Mouse (Mus musculus): ENCODE measurements around the gene Fmod. TPM values are rescaled to one million over a fixed set of nuclear protein-coding genes. Genes with fewer than 3 reads are reported as not detected.

Fmod gene
- total RNA-seq, 1 experiment from 2014 or later = not detected

GRCm38 (mm10) chr1:134067143-134067619, 30.1 kb downstream of the Fmod start:
- ATAC-seq (replicated peaks in 1 of 2; ENCODE audit: insufficient read depth in 1 of 2, low FRiP score in 2 of 2, low TSS enrichment in 1 of 2, low read depth in 1 of 2, poor library complexity in 2 of 2, severe bottlenecking in 2 of 2) = peak; percentile 82 to 89

DNA sequence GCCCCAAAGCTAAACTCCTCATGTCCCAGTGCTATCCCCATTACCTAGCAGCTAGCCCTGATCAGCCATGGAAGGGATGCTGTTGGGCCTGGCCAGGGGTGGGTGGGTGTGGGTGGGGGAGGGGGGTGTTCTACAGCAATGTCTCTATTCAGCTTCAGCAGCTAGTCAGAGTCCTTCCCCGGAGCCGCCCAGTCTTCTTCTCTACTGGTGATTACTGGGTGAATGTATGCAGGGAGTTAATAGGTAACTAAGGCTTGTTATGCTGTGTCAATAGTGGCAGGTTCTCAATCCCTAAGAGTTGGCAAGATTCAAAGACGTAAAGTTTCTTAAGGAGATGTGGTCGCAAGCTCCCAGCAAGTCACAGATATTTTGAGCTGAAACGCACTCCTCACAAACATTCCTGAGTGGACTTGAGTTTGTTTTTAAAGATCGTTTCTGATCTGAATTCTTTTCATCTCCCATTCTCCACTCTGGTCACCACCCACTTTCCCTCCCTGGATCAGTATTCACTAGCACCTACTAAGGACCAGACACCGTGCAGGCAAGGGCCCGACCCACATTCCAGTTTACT, 33.1 kb downstream of the Fmod start:
- ATAC-seq (replicated peaks in 1 of 2; ENCODE audit: insufficient read depth in 1 of 2, low FRiP score in 2 of 2, low TSS enrichment in 1 of 2, low read depth in 1 of 2, poor library complexity in 2 of 2, severe bottlenecking in 2 of 2) = no peak

DNA sequence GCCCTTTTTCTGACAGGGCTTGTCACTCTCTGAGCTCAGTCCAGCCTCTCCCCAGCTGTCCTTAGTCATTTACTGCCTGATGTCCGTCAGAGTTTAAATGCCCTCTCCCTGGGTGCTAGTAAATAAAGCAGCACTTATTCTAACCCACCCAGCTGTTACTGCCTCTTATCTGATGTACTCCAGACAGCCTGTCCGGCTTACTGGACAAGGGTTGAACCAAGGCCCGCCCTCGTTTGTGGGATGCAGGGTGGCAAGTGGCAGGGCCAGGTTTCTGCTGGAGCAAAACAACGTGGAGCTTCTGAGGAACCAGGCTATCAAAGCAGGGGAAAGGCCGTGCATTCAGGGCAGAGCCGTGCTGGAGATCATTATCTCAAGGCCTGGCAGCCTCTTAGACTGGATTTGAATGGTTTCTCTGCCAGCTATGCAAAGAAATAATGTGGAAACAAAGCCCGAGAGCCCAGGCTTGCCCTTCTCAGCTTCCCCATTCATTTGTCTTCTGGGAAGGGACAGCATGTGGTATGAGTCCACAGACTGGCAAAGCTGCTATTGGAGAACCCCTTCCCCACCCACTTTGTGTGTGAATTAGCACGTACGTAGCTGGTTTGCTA, 34.5 kb downstream of the Fmod start:
- ATAC-seq (replicated peaks in 1 of 2; ENCODE audit: insufficient read depth in 1 of 2, low FRiP score in 2 of 2, low TSS enrichment in 1 of 2, low read depth in 1 of 2, poor library complexity in 2 of 2, severe bottlenecking in 2 of 2) = no peak

DNA sequence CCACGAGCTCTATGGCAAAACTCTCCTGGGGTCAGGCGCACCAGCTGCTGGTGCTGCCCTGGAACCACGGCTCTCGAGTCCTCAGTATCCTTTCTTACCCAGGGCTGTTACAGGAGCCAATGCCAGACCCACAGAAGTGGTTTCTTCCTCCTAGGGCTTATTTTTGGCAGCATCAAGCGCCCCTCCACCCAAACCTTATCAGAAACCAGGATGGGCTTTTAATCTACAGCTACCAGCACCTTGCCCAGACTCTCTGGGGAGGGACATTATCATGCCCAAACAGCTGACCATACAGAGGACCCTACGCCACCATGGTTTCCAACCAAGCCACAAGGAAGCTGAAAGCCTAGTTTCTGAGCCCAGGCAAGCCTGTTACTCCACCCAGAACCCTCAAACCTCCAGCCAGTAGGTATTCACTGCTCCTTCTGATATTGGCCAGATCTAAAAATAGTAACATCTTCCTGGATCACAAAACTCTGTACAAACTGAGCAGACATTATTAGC, 36.1 kb downstream of the Fmod start:
- peak; percentile 39 to 60 for ATAC-seq (replicated peaks in 1 of 2; ENCODE audit: insufficient read depth in 1 of 2, low FRiP score in 2 of 2, low TSS enrichment in 1 of 2, low read depth in 1 of 2, poor library complexity in 2 of 2, severe bottlenecking in 2 of 2)

GRCm38 (mm10) chr1:134073658-134074057, 36.6 kb downstream of the Fmod start:
- no peak for ATAC-seq (replicated peaks in 1 of 2; ENCODE audit: insufficient read depth in 1 of 2, low FRiP score in 2 of 2, low TSS enrichment in 1 of 2, low read depth in 1 of 2, poor library complexity in 2 of 2, severe bottlenecking in 2 of 2)

DNA sequence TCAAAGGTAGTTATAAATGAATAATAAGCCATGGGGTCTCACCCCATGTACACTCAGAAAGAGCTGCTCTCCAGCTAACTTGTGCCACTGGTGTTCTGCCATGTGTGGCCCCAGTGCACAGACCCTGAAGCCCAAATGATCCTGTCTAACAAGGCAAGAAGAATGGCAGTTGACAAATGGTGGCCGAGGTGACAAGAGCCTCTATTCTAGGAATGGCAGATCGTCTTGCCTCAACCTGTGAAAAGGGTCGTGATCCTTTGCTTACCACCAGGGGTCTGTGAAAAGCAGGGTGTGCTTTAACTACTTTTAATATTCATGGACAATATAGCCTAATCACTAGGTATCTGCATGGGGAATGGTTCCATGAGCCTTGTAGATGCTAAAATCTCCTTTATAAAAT, 37.1 kb downstream of the Fmod start:
- no peak for ATAC-seq (replicated peaks in 1 of 2; ENCODE audit: insufficient read depth in 1 of 2, low FRiP score in 2 of 2, low TSS enrichment in 1 of 2, low read depth in 1 of 2, poor library complexity in 2 of 2, severe bottlenecking in 2 of 2)

- ATAC-seq (replicated peaks in 1 of 2; ENCODE audit: insufficient read depth in 1 of 2, low FRiP score in 2 of 2, low TSS enrichment in 1 of 2, low read depth in 1 of 2, poor library complexity in 2 of 2, severe bottlenecking in 2 of 2) = no peak
These were observed 37.6 kb downstream of the Fmod start for GRCm38 (mm10) chr1:134074606-134075005.

DNA sequence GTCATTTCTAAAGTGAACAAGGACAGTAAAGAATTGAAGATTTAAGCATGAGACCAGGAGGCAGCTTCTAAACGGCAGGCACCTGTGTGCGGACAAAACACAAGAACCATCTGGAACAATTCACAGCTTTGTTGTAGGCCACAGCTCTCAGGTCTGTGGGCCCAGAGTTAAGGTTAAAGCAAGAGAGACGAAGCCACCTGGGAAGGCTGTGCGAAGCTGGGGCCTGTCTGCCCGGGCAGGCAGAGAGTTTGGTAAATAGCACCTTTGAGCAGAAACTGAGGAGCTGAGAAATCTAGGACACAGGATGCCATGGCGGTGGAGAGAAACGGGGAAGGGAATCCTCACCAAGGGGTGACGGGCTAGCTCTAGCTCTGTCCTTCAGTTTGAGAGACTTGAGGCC, 38.5 kb downstream of the Fmod start:
- no peak for ATAC-seq (replicated peaks in 1 of 2; ENCODE audit: insufficient read depth in 1 of 2, low FRiP score in 2 of 2, low TSS enrichment in 1 of 2, low read depth in 1 of 2, poor library complexity in 2 of 2, severe bottlenecking in 2 of 2)

DNA sequence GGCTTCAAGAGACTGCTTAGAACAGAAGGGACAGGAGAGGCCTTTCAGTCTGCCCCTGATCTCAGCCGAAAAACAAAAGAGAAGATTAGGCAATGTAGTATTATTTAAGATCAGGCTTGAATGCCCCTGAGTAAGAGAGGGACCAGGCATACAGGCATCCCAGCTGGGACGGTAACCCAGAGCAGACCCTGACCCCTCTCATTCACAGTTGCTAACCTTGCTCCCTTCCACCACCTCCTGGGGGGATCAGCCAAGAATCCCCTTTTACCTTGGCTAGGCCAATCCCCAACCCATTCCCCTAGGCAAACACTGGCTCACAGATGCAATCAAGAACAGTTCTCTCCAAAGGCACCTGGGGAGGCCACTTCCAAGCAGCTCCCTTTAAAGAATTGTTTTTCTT, 39.7 kb downstream of the Fmod start:
- no peak for ATAC-seq (replicated peaks in 1 of 2; ENCODE audit: insufficient read depth in 1 of 2, low FRiP score in 2 of 2, low TSS enrichment in 1 of 2, low read depth in 1 of 2, poor library complexity in 2 of 2, severe bottlenecking in 2 of 2)

DNA sequence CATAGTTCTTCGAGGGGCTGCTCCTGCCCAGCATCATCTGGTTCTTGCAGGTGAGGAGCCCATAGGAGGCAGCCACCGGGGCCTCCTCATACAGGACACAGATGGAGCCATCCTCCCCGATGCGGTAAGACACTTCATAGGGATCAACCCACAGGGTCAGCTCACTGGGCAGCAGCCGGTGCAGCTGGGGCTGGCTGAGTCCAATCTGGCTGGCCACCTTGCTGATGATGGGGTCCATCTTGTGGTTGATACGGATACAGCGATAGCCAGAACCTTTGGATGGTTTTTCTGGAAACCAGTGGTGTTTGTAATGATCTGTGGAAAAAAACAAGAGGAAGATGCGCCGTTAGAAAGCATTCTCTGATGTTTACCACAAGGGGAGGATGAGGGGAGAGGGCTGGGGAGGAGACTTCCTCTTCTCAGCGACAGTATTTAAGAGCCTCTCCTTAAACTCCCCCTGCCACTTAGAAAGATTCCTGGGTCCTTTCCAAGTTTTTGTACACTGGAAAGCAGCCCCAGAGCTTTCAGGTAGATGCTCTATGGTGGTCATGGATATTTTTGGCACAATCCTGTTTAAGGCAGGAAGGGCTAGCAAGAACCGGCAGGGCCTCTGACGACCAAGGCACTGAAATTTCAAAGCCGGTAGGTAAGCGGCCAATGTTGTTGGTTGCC, 40.5 kb downstream of the Fmod start:
- no peak for ATAC-seq (replicated peaks in 1 of 2; ENCODE audit: insufficient read depth in 1 of 2, low FRiP score in 2 of 2, low TSS enrichment in 1 of 2, low read depth in 1 of 2, poor library complexity in 2 of 2, severe bottlenecking in 2 of 2)

DNA sequence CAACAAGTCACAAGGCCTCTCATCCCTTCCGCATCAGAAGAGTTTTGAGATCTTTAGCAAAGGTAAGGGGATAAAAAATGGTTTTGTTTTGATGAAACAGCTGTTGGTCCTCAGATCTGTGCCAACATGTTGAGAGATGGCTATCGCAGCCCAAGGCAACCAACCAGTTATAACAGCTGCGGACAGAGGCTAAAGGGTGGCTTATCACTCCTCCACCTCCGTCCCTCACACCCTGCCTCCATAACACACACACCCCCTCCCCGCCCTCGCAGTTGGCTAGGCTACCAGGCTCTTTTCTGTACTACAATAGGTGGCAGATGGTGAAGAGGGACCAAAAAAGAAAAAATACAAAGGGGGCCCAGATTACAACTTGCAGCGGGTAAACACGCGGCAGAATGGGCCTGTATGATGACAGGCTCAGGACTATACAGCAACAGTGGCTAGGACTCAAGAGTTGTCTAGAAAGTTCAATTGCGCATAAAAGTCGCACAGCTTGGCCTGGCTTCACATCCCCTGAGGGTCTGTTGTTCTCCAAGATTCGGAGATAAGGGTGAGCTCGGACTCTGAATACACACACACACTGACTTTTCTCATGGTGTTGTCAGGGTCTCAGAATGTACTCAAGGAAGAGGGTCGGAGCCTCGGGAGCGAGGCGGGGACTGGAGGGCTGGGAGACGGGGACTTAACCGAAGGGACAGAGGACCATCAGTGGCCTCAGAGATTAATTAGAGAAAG, 41.2 kb downstream of the Fmod start:
- peak in 1 of 2 experiments; percentile 0; a peak in 1 of 4 replicates for ATAC-seq (replicated peaks in 1 of 2; ENCODE audit: insufficient read depth in 1 of 2, low FRiP score in 2 of 2, low TSS enrichment in 1 of 2, low read depth in 1 of 2, poor library complexity in 2 of 2, severe bottlenecking in 2 of 2)

- peak; percentile 69 to 72 for ATAC-seq (replicated peaks in 1 of 2; ENCODE audit: insufficient read depth in 1 of 2, low FRiP score in 2 of 2, low TSS enrichment in 1 of 2, low read depth in 1 of 2, poor library complexity in 2 of 2, severe bottlenecking in 2 of 2)
These were observed 41.9 kb downstream of the Fmod start, which contains the start of gene Btg2 for GRCm38 (mm10) chr1:134078802-134079476. Btg2 (minus strand) TSS chr1:134079120.

DNA sequence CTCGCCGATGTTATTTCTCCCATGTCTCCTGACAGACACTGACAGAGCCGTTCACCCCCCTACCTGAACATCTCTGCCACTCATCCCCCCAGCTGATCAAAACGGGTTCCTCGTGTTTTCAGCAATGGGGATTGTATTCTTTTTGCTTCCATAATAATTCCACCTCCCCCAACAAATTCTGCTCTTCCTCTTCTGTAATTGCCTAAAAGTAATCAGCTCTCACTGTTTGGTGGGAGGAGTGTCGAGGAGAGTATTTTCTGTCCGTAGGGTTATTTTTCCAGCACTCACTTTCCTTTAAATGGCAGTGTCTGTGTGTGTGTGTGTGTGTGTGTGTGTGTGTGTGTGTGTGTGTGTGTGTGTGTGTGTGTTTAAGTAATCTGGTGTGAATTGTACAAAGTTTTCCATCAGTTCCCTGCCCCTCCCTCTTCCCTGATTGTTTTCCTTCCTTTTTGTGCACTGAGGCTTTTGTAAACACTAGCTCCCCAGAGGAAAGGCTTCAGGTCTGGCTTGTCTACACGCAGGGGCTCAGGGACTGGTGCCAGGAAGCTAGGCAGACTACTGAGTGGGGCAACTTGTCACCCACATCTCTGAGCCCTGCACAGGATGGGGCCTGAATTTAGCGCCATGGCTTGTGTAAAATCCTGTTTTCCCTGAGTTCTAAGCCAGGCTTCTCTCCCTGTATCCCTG, 42.6 kb downstream of the Fmod start:
- no peak for ATAC-seq (replicated peaks in 1 of 2; ENCODE audit: insufficient read depth in 1 of 2, low FRiP score in 2 of 2, low TSS enrichment in 1 of 2, low read depth in 1 of 2, poor library complexity in 2 of 2, severe bottlenecking in 2 of 2)

DNA sequence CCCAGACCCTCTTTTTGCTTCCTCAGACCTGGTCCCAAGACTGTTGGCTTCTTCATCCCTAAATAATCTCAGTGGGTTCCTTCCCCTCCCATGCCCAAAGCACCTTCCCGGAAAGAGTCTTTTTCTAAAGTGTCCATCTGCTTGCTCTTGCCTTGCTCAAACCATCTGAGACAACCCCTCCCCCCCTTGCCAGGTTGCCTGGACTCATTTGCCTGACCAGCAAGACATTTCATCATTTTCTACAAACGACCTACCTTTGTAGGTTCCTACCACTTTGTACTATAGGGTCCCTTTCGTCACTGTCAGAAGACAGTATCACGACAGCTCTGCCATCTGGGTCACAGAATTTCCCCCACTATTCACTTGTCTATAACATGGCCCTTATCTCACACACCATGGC, 43.4 kb downstream of the Fmod start:
- ATAC-seq (replicated peaks in 1 of 2; ENCODE audit: insufficient read depth in 1 of 2, low FRiP score in 2 of 2, low TSS enrichment in 1 of 2, low read depth in 1 of 2, poor library complexity in 2 of 2, severe bottlenecking in 2 of 2) = no peak

DNA sequence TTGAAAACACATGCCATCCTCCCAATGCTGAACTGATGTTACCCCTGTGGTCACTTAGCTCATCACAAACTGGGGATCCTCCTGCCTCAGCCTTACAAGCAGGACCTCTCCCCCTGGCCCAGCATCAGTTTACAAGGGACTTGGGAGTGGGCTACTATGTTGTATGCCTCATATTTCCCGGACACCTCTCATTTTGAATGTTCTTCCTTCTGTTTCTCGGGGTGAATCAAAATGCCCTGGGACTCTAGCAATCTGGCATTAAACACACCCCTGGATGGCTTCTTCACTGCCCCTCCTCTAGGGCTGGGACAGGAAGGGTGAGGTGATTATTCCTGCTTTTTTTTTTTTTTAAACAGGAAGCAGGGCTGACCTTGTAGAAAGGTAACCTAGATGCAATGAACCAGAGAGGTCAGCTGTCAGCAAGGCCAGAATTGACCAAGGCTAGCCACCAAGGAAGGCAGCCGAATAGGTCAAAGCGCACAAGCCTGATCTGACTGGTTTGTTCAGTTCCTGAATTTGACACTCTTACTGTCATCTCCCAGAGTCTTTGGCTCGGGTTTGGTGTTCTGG, 43.9 kb downstream of the Fmod start:
- no peak for ATAC-seq (replicated peaks in 1 of 2; ENCODE audit: insufficient read depth in 1 of 2, low FRiP score in 2 of 2, low TSS enrichment in 1 of 2, low read depth in 1 of 2, poor library complexity in 2 of 2, severe bottlenecking in 2 of 2)

DNA sequence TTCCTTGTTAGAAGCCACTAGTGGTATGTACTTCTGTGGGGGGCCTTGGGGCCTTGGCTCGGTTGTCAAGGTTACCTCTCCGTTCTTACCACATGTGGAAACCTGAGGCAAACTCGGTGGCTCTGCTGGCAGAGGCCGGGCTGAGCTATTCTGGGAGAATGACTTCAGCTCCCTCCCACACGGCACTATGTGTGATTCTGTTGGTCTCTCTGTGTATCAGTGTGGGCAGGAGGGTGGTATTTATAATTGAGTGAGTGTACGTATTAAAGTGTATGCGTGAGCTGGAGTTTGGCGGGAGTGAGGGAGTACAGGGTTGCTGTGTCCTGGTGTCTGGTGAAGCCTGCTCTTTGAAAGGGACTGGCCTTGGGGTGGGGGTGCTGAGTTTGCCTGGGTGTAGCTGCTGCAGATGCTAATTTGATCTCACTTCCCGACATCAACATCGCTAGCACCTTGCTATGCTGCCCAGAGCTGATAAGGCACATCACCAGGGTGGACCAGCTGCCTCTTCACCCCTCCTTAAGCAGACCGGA, 46.0 kb downstream of the Fmod start:
- ATAC-seq (replicated peaks in 1 of 2; ENCODE audit: insufficient read depth in 1 of 2, low FRiP score in 2 of 2, low TSS enrichment in 1 of 2, low read depth in 1 of 2, poor library complexity in 2 of 2, severe bottlenecking in 2 of 2) = peak; percentile 2 to 9; a peak in 2 of 4 replicates
